Mouse (Mus musculus) embryonic facial prominence, embryonic 13.5 days (tissue): ENCODE data around the gene Gm11168. TPM values are rescaled to one million over a fixed set of nuclear protein-coding genes. Genes with fewer than 3 reads are reported as not detected.
"Not testable (repeated sequence)": the region's sequence is repeated elsewhere in the genome, so short reads cannot be mapped to it uniquely, and the experiment has no call there.

Source experiments
- ATAC-seq: fragments of 200-750 bp; cut with Nextera tagmentation; 2 replicates; pipeline ENCODE4 v1.8.0; 2017; ENCODE audit warnings: low read depth; ENCODE audit not compliant: insufficient number of reproducible peaks, insufficient read depth, low FRiP score, low TSS enrichment
- H3K27ac ChIP-seq: fragments of 300-500 bp; sonication (generic); 2 replicates; pipeline ENCODE4 v1.5.1; 2015; ENCODE audit warnings: moderate library complexity, mild to moderate bottlenecking, inconsistent platforms
- H3K27me3 ChIP-seq: fragments of 300-500 bp; sonication (generic); 2 replicates; pipeline ENCODE4 v1.6.1; 2015; ENCODE audit warnings: mild to moderate bottlenecking, inconsistent platforms
- H3K36me3 ChIP-seq: fragments of 300-500 bp; sonication (generic); 2 replicates; pipeline ENCODE4 v1.6.1; 2015; ENCODE audit warnings: mild to moderate bottlenecking, inconsistent platforms
- H3K4me1 ChIP-seq: fragments of 300-500 bp; sonication (generic); 2 replicates; pipeline ENCODE4 v1.6.1; 2015; ENCODE audit warnings: inconsistent platforms
- H3K4me2 ChIP-seq: fragments of 300-500 bp; sonication (generic); 2 replicates; pipeline ENCODE4 v1.6.1; 2015; ENCODE audit warnings: moderate library complexity, mild to moderate bottlenecking, inconsistent platforms
- H3K4me3 ChIP-seq: fragments of 300-500 bp; sonication (generic); 2 replicates; pipeline ENCODE4 v1.5.1; 2015; ENCODE audit warnings: mild to moderate bottlenecking, inconsistent platforms
- H3K9ac ChIP-seq: fragments of 300-500 bp; sonication (generic); 2 replicates; pipeline ENCODE4 v1.6.1; 2015; ENCODE audit warnings: mild to moderate bottlenecking, inconsistent platforms
- H3K9me3 ChIP-seq: fragments of 300-500 bp; sonication (generic); 2 replicates; pipeline ENCODE4 v1.6.1; 2016; ENCODE audit warnings: inconsistent platforms
- WGBS: fragments of 180-500 bp; shearing (Covaris S2); methylation state at CpG from one replicate; pipeline ENCODE4 v1.1.7; 2015; ENCODE audit warnings: mixed read lengths; 5-methylcytosine and 5-hydroxymethylcytosine counted together
- polyA plus RNA-seq: library from polyadenylated mRNA; unstranded; fragments of >200 nt; fragmentation: Nextera tagmentation; extraction: Ambion mirVana; gene quantifications from 2 replicates; pipeline ENCODE4 v1.2.1, GENCODE M21; 2015

Gene Gm11168
- polyA plus RNA-seq = not detected in 2 replicates

- H3K4me3 ChIP-seq, H3K27ac ChIP-seq, ATAC-seq, H3K4me2 ChIP-seq, H3K36me3 ChIP-seq, H3K27me3 ChIP-seq, H3K9me3 ChIP-seq, H3K4me1 ChIP-seq, H3K9ac ChIP-seq: not testable (repeated sequence)
- 77% methylated on average over 6 of the region's 14 CpGs for WGBS
These were observed at the start of gene Gm11168 for GRCm38 (mm10) chr9:3002794-3003396. TSS of gene Gm11168 (plus strand) at chr9:3003346.

GRCm38 (mm10) chr9:3000445-3000972 lies 2.6 kb upstream of the Gm11168 start, which contains the start of gene Gm10722:
TSS of gene Gm10722 (plus strand) at chr9:3000922.
- ATAC-seq, H3K4me1 ChIP-seq, H3K27ac ChIP-seq, H3K9me3 ChIP-seq, H3K4me3 ChIP-seq, H3K9ac ChIP-seq, H3K27me3 ChIP-seq, H3K36me3 ChIP-seq, H3K4me2 ChIP-seq: not testable (repeated sequence)
- 73% methylated on average over 12 of the region's 12 CpGs for WGBS

- ATAC-seq, H3K27me3 ChIP-seq, H3K4me2 ChIP-seq, H3K27ac ChIP-seq, H3K9ac ChIP-seq, H3K4me3 ChIP-seq, H3K36me3 ChIP-seq, H3K4me1 ChIP-seq, H3K9me3 ChIP-seq: not testable (repeated sequence)
- WGBS = 64% methylated on average over 8 of the region's 8 CpGs
These were observed 2.1 kb upstream of the Gm11168 start for GRCm38 (mm10) chr9:3001006-3001405.

DNA sequence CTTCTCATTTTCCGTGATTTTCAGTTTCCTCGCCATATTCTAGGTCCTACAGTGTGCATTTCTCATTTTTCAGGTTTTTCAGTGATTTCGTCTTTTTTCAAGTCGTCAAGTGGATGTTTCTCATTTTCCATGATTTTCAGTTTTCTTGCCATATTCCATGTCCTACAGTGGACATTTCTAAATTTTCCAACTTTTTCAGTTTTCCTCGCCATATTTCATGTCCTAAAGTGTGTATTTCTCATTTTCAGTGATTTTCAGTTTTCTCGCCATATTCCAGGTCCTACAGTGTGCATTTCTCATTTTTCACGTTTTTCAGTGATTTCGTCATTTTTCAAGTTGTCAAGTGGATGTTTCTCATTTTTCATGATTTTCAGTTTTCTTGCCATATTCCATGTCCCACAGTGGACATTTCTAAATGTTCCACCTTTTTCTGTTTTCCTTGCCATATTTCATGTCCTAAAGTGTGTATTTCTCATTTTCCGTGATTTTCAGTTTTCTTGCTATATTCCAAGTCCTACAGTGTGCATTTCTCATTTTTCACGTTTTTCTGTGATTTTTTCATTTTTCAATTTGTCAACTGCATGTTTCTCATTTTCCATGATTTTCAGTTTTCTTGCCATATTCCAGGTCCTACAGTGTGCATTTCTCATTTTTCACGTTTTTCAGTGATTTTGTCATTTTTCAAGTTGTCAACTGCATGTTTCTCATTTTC lies 1.0 kb upstream of the Gm11168 start:
- not testable (repeated sequence) for H3K27ac ChIP-seq, H3K27me3 ChIP-seq, H3K4me1 ChIP-seq, H3K9ac ChIP-seq, H3K4me2 ChIP-seq, H3K9me3 ChIP-seq, H3K4me3 ChIP-seq, H3K36me3 ChIP-seq
- WGBS = 72% methylated on average over 9 of the region's 11 CpGs
- peak; percentile 87 for ATAC-seq

- not testable (repeated sequence) for H3K9ac ChIP-seq, H3K4me3 ChIP-seq, H3K27ac ChIP-seq, H3K27me3 ChIP-seq, H3K36me3 ChIP-seq, H3K4me1 ChIP-seq, H3K9me3 ChIP-seq, ATAC-seq, H3K4me2 ChIP-seq
- 83% methylated on average over 1 of the region's 5 CpGs for WGBS
These were observed 3.0 kb downstream of the Gm11168 start for GRCm38 (mm10) chr9:3006179-3006578.

GRCm38 (mm10) chr9:3006636-3007035 lies 3.5 kb downstream of the Gm11168 start:
- H3K4me3 ChIP-seq = not testable (repeated sequence)

GRCm38 (mm10) chr9:3007272-3007671 lies 4.1 kb downstream of the Gm11168 start:
- H3K9ac ChIP-seq, H3K4me3 ChIP-seq, H3K9me3 ChIP-seq, H3K27me3 ChIP-seq, H3K4me1 ChIP-seq, H3K27ac ChIP-seq, H3K36me3 ChIP-seq, H3K4me2 ChIP-seq: not testable (repeated sequence)
- ATAC-seq = peak; percentile 8; the same call in 1 of the 2 replicates
- 80% methylated on average over 8 of the region's 9 CpGs for WGBS

More at GRCm38 (mm10) chr9:3006636-3007035, 3.5 kb downstream of the Gm11168 start:
- not testable (repeated sequence) for H3K27me3 ChIP-seq, H3K4me2 ChIP-seq, H3K4me1 ChIP-seq, H3K9me3 ChIP-seq, H3K9ac ChIP-seq, H3K27ac ChIP-seq, H3K36me3 ChIP-seq
- peak; percentile 76 for ATAC-seq
- WGBS = 72% methylated on average over 8 of the region's 8 CpGs

- H3K27me3 ChIP-seq, H3K4me1 ChIP-seq, H3K4me3 ChIP-seq, H3K27ac ChIP-seq, H3K36me3 ChIP-seq, H3K4me2 ChIP-seq, H3K9ac ChIP-seq, H3K9me3 ChIP-seq: not testable (repeated sequence)
- ATAC-seq = peak; percentile 63
- no CpG with 5 or more reads among the region's 5 CpGs for WGBS
These were observed 6.2 kb downstream of the Gm11168 start for GRCm38 (mm10) chr9:3009331-3009730.

GRCm38 (mm10) chr9:3012054-3012621 lies 9.0 kb downstream of the Gm11168 start:
- not testable (repeated sequence) for H3K27me3 ChIP-seq, H3K4me3 ChIP-seq, H3K27ac ChIP-seq, H3K4me1 ChIP-seq, ATAC-seq, H3K36me3 ChIP-seq, H3K4me2 ChIP-seq, H3K9ac ChIP-seq, H3K9me3 ChIP-seq
- 86% methylated on average over 3 of the region's 7 CpGs for WGBS

DNA sequence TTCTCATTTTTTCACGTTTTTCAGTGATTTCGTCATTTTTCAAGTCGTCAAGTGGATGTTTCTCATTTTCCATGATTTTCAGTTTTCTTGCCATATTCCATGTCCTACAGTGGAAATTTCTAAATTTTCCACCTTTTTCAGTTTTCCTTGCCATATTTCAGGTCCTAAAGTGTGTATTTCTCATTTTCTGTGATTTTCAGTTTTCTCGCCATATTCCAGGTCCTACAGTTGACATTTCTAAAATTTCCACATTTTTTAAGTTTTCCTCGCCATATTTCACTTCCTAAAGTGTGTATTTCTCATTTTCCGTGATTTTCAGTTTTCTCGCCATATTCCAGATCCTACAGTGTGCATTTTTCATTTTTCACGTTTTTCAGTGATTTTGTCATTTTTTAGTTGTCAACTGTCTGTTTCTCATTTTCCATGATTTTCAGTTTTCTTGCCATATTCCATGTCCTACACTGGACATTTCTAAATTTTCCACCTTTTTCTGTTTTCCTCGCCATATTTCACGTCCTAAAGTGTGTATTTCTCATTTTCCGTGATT lies 9.7 kb downstream of the Gm11168 start, which contains the start of gene Gm10721:
TSS of gene Gm10721 (plus strand) at position 408 of the 547 bp plus-strand sequence.
- not testable (repeated sequence) for H3K27ac ChIP-seq, H3K27me3 ChIP-seq, H3K4me1 ChIP-seq, H3K4me2 ChIP-seq, H3K9me3 ChIP-seq, H3K9ac ChIP-seq, H3K36me3 ChIP-seq, H3K4me3 ChIP-seq
- ATAC-seq = peak; percentile 72
- no CpG with 5 or more reads among the region's 11 CpGs for WGBS

DNA sequence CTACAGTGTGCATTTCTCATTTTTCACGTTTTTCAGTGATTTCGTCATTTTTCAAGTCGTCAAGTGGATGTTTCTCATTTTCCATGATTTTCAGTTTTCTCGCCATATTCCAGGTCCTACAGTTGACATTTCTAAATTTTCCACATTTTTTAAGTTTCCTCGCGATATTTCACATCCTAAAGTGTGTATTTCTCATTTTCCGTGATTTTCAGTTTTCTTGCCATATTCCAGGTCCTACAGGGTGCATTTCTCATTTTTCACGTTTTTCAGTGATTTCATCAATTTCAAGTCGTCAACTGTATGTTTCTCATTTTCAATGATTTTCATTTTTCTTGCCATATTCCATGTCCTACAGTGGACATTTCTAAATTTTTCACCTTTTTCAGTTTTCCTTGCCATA lies 12.2 kb downstream of the Gm11168 start, which contains the start of gene Gm10720:
TSS of gene Gm10720 (plus strand) at position 301 of the 400 bp plus-strand sequence.
- H3K4me1 ChIP-seq, ATAC-seq, H3K36me3 ChIP-seq, H3K27ac ChIP-seq, H3K27me3 ChIP-seq, H3K4me3 ChIP-seq, H3K9me3 ChIP-seq, H3K4me2 ChIP-seq, H3K9ac ChIP-seq: not testable (repeated sequence)
- 73% methylated on average over 5 of the region's 9 CpGs for whole genome bisulfite sequencing
